Mouse (Mus musculus) bone marrow, adult 2 months (tissue): ENCODE measurements around the gene Specc1.

ENCODE experiments used
- CTCF ChIP-seq: fragments of 200-500 bp; IDR thresholded peaks from 2 replicates; pipeline ENCODE4 v1.5.1; 2011; ENCODE audit warnings: low read length, control low read depth; ENCODE audit not compliant: control insufficient read depth, insufficient read depth
- POLR2A ChIP-seq: fragments of 200-500 bp; IDR thresholded peaks from 2 replicates; pipeline ENCODE4 v1.6.1; 2011; ENCODE audit warnings: low read depth, mild to moderate bottlenecking, control low read depth, low read length, borderline replicate concordance; ENCODE audit not compliant: control insufficient read depth

GRCm38 (mm10) chr11:62019857-62020256, 63.3 kb downstream of the Specc1 start:
- TF ChIP-seq CTCF (no peak), POLR2A (no peak)
